Mouse (Mus musculus) E14TG2a.4 (cell line): Measurements from ENCODE around the gene Dnajb4.

ENCODE experiments used
- CTCF ChIP-seq: conservative IDR thresholded peaks from 2 replicates; pipeline ENCODE4 v1.5.1; 2014; ENCODE audit warnings: low read length
- NANOG ChIP-seq: IDR thresholded peaks from 2 replicates; pipeline ENCODE4 v1.6.1; 2014; ENCODE audit warnings: borderline replicate concordance, low read length, mixed read lengths

DNA sequence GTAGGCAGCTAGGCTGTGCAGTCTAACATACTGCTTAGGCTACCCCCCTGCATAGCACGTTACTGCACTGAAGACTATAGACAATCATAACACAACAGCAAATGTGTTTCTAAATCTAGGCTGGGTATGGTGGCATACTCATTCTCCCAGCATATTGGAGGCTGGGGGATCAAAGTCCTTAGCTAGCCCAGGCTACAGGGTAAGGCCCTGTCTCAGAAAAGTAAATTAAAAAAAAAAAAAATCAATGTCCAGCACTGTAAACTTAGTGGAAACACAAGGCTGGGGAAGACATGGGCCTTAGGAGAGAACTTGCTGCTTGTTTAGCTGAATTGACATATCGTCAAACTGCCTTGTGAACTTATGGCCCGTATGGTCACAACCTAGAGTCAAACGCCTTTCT, 29.5 kb downstream of the Dnajb4 start:
- no peak for TF ChIP-seq NANOG
- TF ChIP-seq CTCF: no peak
